Mouse (Mus musculus) stomach, embryonic 15.5 days (tissue): ENCODE measurements around the gene Mia2. TPM values are rescaled to one million over a fixed set of nuclear protein-coding genes. Genes with fewer than 3 reads are reported as not detected.
"Not testable (repeated sequence)": the region's sequence is repeated elsewhere in the genome, so short reads cannot be mapped to it uniquely, and the experiment has no call there.

Experiments used
- ATAC-seq: fragments of 200-750 bp; cut with Nextera tagmentation; 2 replicates; pipeline ENCODE4 v1.8.0; 2017; ENCODE audit warnings: low read depth, moderate number of reproducible peaks, moderate TSS enrichment; ENCODE audit not compliant: insufficient read depth, low FRiP score
- H3K27ac ChIP-seq: fragments of 300-500 bp; sonication (generic); 2 replicates; pipeline ENCODE4 v1.5.1; 2015; ENCODE audit warnings: mild to moderate bottlenecking, inconsistent platforms
- H3K27me3 ChIP-seq: fragments of 300-500 bp; sonication (generic); replicated peaks from 2 replicates; pipeline ENCODE4 v1.6.1; 2015; ENCODE audit warnings: inconsistent platforms
- H3K36me3 ChIP-seq: fragments of 300-500 bp; sonication (generic); 2 replicates; pipeline ENCODE4 v1.6.1; 2015; ENCODE audit warnings: inconsistent platforms
- H3K4me1 ChIP-seq: fragments of 300-500 bp; sonication (generic); 2 replicates; pipeline ENCODE4 v1.6.1; 2015; ENCODE audit warnings: inconsistent platforms
- H3K4me2 ChIP-seq: fragments of 300-500 bp; sonication (generic); 2 replicates; pipeline ENCODE4 v1.6.1; 2015; ENCODE audit warnings: mild to moderate bottlenecking, inconsistent platforms
- H3K4me3 ChIP-seq: fragments of 300-500 bp; sonication (generic); replicated peaks from 2 replicates; pipeline ENCODE4 v1.5.1; 2015; ENCODE audit warnings: inconsistent platforms
- H3K9ac ChIP-seq: fragments of 300-500 bp; sonication (generic); 2 replicates; pipeline ENCODE4 v1.6.1; 2015; ENCODE audit warnings: inconsistent platforms
- H3K9me3 ChIP-seq: fragments of 300-500 bp; sonication (generic); 2 replicates; pipeline ENCODE4 v1.6.1; 2016; ENCODE audit warnings: inconsistent platforms
- WGBS: fragments of 180-500 bp; shearing (Covaris S2); methylation state at CpG from one replicate; pipeline ENCODE4 v1.1.7; 2015; 5-methylcytosine and 5-hydroxymethylcytosine counted together
- polyA plus RNA-seq: library from polyadenylated mRNA; unstranded; fragments of >200 nt; fragmentation: Nextera tagmentation; extraction: Ambion mirVana; gene quantifications from 2 replicates; pipeline ENCODE4 v1.2.1, GENCODE M21; 2015

The Mia2 gene
- polyA plus RNA-seq, 1 experiment from 2014 or later: 82.1 TPM

GRCm38 (mm10) chr12:59207814-59208213 lies 112.2 kb downstream of the Mia2 start:
- Histone ChIP-seq H3K4me2 (no peak overlapping the region), H3K4me3 (no peak overlapping the region), H3K27me3 (no peaks in the 10 kb centered on the region), H3K4me1 (no peaks in the 10 kb centered on the region), H3K36me3 (peaks cover 11% of the 10 kb centered on the region; the same call in 1 of the 2 replicates), H3K27ac (no peak overlapping the region), H3K9me3 (no peaks in the 10 kb centered on the region), H3K9ac (no peak overlapping the region)
- ATAC-seq: no peak
- 87% methylated on average over 1 of the region's 1 CpGs for whole genome bisulfite sequencing

DNA sequence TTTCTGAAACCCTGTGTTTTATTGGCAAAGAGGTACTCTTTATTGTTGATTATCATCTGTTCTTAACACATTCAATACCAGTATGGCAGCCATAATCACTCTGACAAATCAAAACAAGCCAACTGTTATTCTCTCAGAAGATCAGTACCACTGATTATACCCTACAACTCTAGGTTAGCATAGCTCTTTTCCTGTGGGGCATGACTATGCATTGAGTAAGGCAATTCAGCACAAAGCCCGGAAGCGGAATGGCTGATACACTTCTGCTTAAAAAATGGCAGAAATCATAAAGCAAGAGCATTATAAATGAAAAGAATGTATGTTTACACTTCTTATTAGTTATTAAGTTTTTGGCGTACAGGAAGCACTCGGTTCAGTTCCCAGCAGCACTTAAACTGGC lies 120.6 kb downstream of the Mia2 start:
- Histone ChIP-seq H3K27me3 (no peaks in the 10 kb centered on the region), H3K9me3 (no peaks in the 10 kb centered on the region), H3K36me3 (0 out of 2 replicates have a peak, but pooled peaks cover 2% of the 10 kb centered on the region), H3K4me3 (no peak overlapping the region), H3K9ac (no peak overlapping the region), H3K4me2 (no peak overlapping the region), H3K4me1 (peaks cover 12% of the 10 kb centered on the region), H3K27ac (no peak overlapping the region)
- WGBS: 87% methylated on average over 4 of the region's 4 CpGs
- ATAC-seq: no peak

- 74% methylated on average over 6 of the region's 6 CpGs for WGBS
- no peaks in the 10 kb centered on the region for H3K9me3 ChIP-seq
- H3K4me3 ChIP-seq: no peak overlapping the region
- H3K4me1 ChIP-seq: peaks cover 12% of the 10 kb centered on the region
- H3K27ac ChIP-seq: no peak overlapping the region
- no peak for ATAC-seq
- H3K9ac ChIP-seq: no peak overlapping the region
- H3K36me3 ChIP-seq: no peaks in the 10 kb centered on the region
- H3K27me3 ChIP-seq: no peaks in the 10 kb centered on the region
- no peak overlapping the region for H3K4me2 ChIP-seq
Measured at GRCm38 (mm10) chr12:59216676-59217266, 121.2 kb downstream of the Mia2 start.

GRCm38 (mm10) chr12:59217331-59217730 lies 121.7 kb downstream of the Mia2 start:
- 72% methylated on average over 3 of the region's 3 CpGs for WGBS
- no peak overlapping the region for H3K27ac ChIP-seq
- no peak overlapping the region for H3K4me3 ChIP-seq
- no peaks in the 10 kb centered on the region for H3K27me3 ChIP-seq
- H3K4me1 ChIP-seq: peaks cover 12% of the 10 kb centered on the region
- ATAC-seq: no peak
- no peaks in the 10 kb centered on the region for H3K36me3 ChIP-seq
- no peaks in the 10 kb centered on the region for H3K9me3 ChIP-seq
- H3K4me2 ChIP-seq: peak overlapping the region; percentile 86; the same call in 1 of the 2 replicates
- H3K9ac ChIP-seq: no peak overlapping the region

GRCm38 (mm10) chr12:59218640-59219321 lies 123.2 kb downstream of the Mia2 start:
- under 1% methylated on average over 56 of the region's 69 CpGs for WGBS
- peak overlapping the region; percentile 95 for H3K27ac ChIP-seq
- no peak for ATAC-seq
- H3K9ac ChIP-seq: peak overlapping the region; percentile 74
- no peaks in the 10 kb centered on the region for H3K27me3 ChIP-seq
- H3K4me2 ChIP-seq: peak overlapping the region; percentile 86
- no peaks in the 10 kb centered on the region for H3K9me3 ChIP-seq
- peak overlapping the region; percentile 90 for H3K4me3 ChIP-seq
- H3K4me1 ChIP-seq: peaks cover 12% of the 10 kb centered on the region
- no peaks in the 10 kb centered on the region for H3K36me3 ChIP-seq

DNA sequence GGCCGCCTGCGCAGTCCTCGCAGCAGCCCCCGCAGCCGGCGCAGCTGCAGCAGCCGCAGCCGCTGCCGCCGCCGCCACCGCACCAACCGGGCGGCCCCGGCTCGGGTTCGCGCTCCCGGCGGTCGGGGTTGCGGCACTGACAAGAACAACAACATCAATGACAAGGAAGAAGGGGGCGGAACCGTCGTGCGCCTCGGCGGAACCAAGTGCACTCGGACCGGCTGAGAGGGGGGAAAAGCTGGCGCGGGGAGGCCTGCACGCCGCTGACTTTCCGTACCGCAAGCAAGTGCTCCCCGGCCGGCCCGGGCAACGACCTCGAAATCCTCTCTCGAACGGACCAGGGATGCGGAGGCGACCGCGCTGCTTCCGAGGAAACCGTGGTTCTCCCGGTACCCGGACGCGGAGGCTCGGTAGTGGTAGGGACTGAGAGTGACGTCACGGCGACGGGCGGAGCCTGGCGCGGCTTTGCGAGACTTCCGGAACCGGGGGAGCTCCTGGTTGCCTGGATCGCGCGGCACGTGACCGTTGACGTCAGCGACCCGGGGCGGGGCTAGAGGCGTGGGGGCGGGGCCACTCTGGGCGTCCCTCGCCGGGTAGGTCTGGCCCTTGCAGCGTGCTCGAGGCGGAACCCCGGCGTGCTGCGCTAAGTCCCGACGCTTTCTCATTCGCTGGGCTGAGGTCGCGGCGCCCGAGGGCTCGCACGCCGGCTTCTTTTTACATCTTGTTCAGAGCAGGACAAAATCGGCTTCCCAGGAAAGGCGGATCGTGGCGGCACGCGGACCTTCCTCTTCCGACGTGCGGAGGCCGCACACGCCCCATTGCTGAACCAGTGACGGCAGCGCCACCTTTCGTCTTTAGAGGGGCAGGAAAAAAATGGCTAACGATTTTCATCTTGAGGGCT lies 124.0 kb downstream of the Mia2 start, which contains the start of gene Fbxo33:
Fbxo33 (minus strand) TSS at position 401 of the 901 bp plus-strand sequence.
- Histone ChIP-seq H3K36me3 (no peaks in the 10 kb centered on the region), H3K4me1 (peaks cover 12% of the 10 kb centered on the region), H3K27ac (peak within 1 kb of the TSS; percentile 95), H3K9me3 (no peaks in the 10 kb centered on the region), H3K9ac (peak within 1 kb of the TSS; percentile 74), H3K27me3 (no peaks in the 10 kb centered on the region), H3K4me2 (peak within 1 kb of the TSS; percentile 86), H3K4me3 (peak within 1 kb of the TSS; percentile 90)
- under 1% methylated on average over 106 of the region's 109 CpGs for WGBS
- peak; percentile 99 for ATAC-seq

- Histone ChIP-seq H3K36me3 (no peaks in the 10 kb centered on the region), H3K27me3 (no peaks in the 10 kb centered on the region), H3K4me1 (no peaks in the 10 kb centered on the region), H3K9ac (no peak overlapping the region), H3K4me3 (no peak overlapping the region), H3K4me2 (no peak overlapping the region), H3K27ac (no peak overlapping the region), H3K9me3 (no peaks in the 10 kb centered on the region)
- 81% methylated on average over 5 of the region's 5 CpGs for WGBS
- no peak for ATAC-seq
Measured at GRCm38 (mm10) chr12:59228401-59228800, 132.8 kb downstream of the Mia2 start.

GRCm38 (mm10) chr12:59238434-59238833 lies 142.8 kb downstream of the Mia2 start:
- H3K27ac ChIP-seq: no peak overlapping the region
- no peak overlapping the region for H3K4me3 ChIP-seq
- H3K9me3 ChIP-seq: no peaks in the 10 kb centered on the region
- no peaks in the 10 kb centered on the region for H3K27me3 ChIP-seq
- ATAC-seq: no peak
- no peaks in the 10 kb centered on the region for H3K36me3 ChIP-seq
- no peaks in the 10 kb centered on the region for H3K4me1 ChIP-seq
- 81% methylated on average over 5 of the region's 5 CpGs for WGBS
- no peak overlapping the region for H3K4me2 ChIP-seq
- no peak overlapping the region for H3K9ac ChIP-seq

GRCm38 (mm10) chr12:59241031-59241430 lies 145.4 kb downstream of the Mia2 start:
- H3K4me2 ChIP-seq, H3K36me3 ChIP-seq, H3K4me3 ChIP-seq, H3K4me1 ChIP-seq, H3K9ac ChIP-seq, H3K27ac ChIP-seq, H3K9me3 ChIP-seq, H3K27me3 ChIP-seq, ATAC-seq: not testable (repeated sequence)
- WGBS: 88% methylated on average over 8 of the region's 8 CpGs
